Mouse (Mus musculus) ES-Bruce4 (cell line): ENCODE data around the gene Gm10401.

Source experiments
- CTCF ChIP-seq: IDR thresholded peaks from one replicate; pipeline ENCODE4 v1.8.1; 2011; ENCODE audit warnings: low read depth, low read length
- POLR2A ChIP-seq: IDR thresholded peaks from one replicate; pipeline ENCODE4 v1.8.1; 2011; ENCODE audit warnings: low read length; ENCODE audit not compliant: insufficient read depth

DNA sequence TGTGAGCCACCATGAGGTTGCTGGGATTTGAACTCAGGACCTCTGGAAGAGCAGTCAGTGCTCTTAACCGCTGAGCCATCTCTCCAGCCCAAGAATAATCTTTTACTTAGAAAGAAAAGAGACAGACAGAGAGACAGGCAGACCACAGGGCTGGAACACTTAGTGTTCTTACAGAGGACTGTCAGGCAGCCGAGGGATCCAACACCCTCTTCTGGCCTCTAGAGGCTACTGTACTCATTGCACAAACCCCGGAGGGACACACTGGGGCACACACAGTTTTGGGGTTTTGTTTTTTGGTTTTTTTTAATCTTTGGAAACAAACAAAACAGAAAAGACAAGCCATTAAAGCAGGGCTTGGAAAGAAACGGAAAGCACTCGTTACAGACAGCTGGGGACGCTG lies 31.2 kb upstream of the Gm10401 start:
- no peak for TF ChIP-seq POLR2A
- peak; percentile 13 for TF ChIP-seq CTCF
